Mouse (Mus musculus) cerebellum, adult 11-12 months (tissue): ENCODE data around the gene Creb3l1.

Experiments
- DNase-seq: peaks from one replicate; pipeline ENCODE4 v3.0.0; 2022

Creb3l1 gene

GRCm38 (mm10) chr2:91939303-91939935 is 84.9 kb downstream of the Creb3l1 start:
- peak; percentile 38 for DNase-seq

- DNase-seq = peak; percentile 43
Observed at GRCm38 (mm10) chr2:91936154-91936553, 88.1 kb downstream of the Creb3l1 start.

GRCm38 (mm10) chr2:91934826-91935525 is 89.3 kb downstream of the Creb3l1 start:
- peak; percentile 78 for DNase-seq

GRCm38 (mm10) chr2:91934016-91934415 is 90.3 kb downstream of the Creb3l1 start:
- peak; percentile 49 for DNase-seq

- peak; percentile 89 for DNase-seq
Observed at GRCm38 (mm10) chr2:91933471-91933870, 90.8 kb downstream of the Creb3l1 start.

- peak; percentile 81 for DNase-seq
Observed at GRCm38 (mm10) chr2:91932737-91933350, 91.5 kb downstream of the Creb3l1 start.
